Mouse (Mus musculus) G1E-ER4 (cell line): Measurements from ENCODE around the gene Tepsin. TPM values are rescaled to one million over a fixed set of nuclear protein-coding genes. Genes with fewer than 3 reads are reported as not detected.

Source experiments
- GATA1 ChIP-seq: IDR thresholded peaks from one replicate; pipeline ENCODE4 v1.8.0; 2012; ENCODE audit warnings: low read length, inconsistent platforms
- polyA plus RNA-seq: library from polyadenylated mRNA; stranded (reverse); fragments of >175 nt; gene quantifications from 2 replicates; pipeline ENCODE4 v1.2.3, GENCODE M21; 2012

The Tepsin gene
- polyA plus RNA-seq, 1 experiment = 22.2 TPM

GRCm38 (mm10) chr11:120119936-120120541, 21.5 kb upstream of the Tepsin start:
- no peak for TF ChIP-seq GATA1

- no peak for TF ChIP-seq GATA1
Measured at GRCm38 (mm10) chr11:120119108-120119507, 20.6 kb upstream of the Tepsin start.

GRCm38 (mm10) chr11:120117626-120118025, 19.1 kb upstream of the Tepsin start:
- TF ChIP-seq GATA1 = no peak

GRCm38 (mm10) chr11:120114488-120115215, 16.1 kb upstream of the Tepsin start:
- no peak for TF ChIP-seq GATA1

GRCm38 (mm10) chr11:120112136-120112535, 13.6 kb upstream of the Tepsin start:
- no peak for TF ChIP-seq GATA1

- TF ChIP-seq GATA1 = no peak
Measured at GRCm38 (mm10) chr11:120111033-120111432, 12.5 kb upstream of the Tepsin start.

- TF ChIP-seq GATA1 = no peak
Measured at GRCm38 (mm10) chr11:120110554-120110953, 12.0 kb upstream of the Tepsin start.

- no peak for TF ChIP-seq GATA1
Measured at GRCm38 (mm10) chr11:120109558-120110210, 11.2 kb upstream of the Tepsin start.

GRCm38 (mm10) chr11:120107796-120108195, 9.3 kb upstream of the Tepsin start:
- no peak for TF ChIP-seq GATA1

GRCm38 (mm10) chr11:120107026-120107425, 8.5 kb upstream of the Tepsin start:
- TF ChIP-seq GATA1 = no peak

- no peak for TF ChIP-seq GATA1
Measured at GRCm38 (mm10) chr11:120103431-120103997, 5.0 kb upstream of the Tepsin start.

- TF ChIP-seq GATA1 = no peak
Measured at GRCm38 (mm10) chr11:120101036-120101435, 2.5 kb upstream of the Tepsin start.

GRCm38 (mm10) chr11:120092817-120093591, 5.5 kb downstream of the Tepsin start:
- TF ChIP-seq GATA1 = no peak

GRCm38 (mm10) chr11:120090661-120091060, 7.9 kb downstream of the Tepsin start:
- TF ChIP-seq GATA1 = no peak

GRCm38 (mm10) chr11:120086702-120087152, 11.8 kb downstream of the Tepsin start, which contains the start of gene Cep131:
Gene Cep131, minus strand, starts transcription at chr11:120086827.
- TF ChIP-seq GATA1 = no peak

GRCm38 (mm10) chr11:120085891-120086627, 12.5 kb downstream of the Tepsin start:
- TF ChIP-seq GATA1 = no peak
